Mouse (Mus musculus): ENCODE data around the gene Mxi1.

Gene Mxi1

DNA sequence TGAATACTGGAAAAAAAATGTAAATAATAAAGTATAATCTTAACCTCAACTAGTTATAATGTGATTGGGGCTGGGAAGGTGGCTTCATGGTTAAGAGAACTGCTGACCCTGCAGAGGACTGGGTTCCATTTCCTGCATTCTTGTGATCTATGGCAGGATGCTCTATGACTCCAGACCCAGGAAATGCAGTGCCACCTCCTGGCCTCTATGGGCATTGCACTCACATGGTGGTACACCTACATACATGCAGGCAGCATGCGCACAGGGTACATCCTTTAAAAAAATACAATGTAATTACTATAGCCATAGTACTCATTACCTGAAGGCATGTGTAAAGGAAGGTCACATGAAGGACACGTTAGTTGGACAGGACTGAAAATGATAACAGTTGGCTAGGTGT, 52.6 kb downstream of the Mxi1 start:
- peak; percentile 7 to 43 for DNase-seq (ENCODE audit: low read depth in 2 of 2, low spot score in 2 of 2)

DNA sequence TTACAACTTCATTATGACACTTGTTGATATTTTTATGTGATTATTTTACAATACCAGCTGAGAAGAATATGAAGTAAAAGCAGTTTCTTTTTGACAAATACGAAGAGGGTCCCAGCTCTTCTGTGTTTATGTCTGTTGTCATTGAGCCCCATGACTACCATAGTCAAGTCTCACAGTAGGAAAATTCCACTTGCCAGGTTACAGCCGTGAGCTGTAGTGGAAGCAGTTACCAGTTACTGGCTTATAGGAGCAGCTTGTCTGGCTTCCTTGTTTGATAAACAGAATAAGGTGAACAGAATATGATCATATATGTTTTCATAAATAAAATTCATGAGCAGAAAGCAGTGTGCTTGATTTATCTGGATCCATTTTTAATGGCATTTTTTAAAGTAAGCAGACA, 54.2 kb downstream of the Mxi1 start:
- DNase-seq (ENCODE audit: low read depth in 2 of 2, low spot score in 2 of 2) = no peak

DNA sequence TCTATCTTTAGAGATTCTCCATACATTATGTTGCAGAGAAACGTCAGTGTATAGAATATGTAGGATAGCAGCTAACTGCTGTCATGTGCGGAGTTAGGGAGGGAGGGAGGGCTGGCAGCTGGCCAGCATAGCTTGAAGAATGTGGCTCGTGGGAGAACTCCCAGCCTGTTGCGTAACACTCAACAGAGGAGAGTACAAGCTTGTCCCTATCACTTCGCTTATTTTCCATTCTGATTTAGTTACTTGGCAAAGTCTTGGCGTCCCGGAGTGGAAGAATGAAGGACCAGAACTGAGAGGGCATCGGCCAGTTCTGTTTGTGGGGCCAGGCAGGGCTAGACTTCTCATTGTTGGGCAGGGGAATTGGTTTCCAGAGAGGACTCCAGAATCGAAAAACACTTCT, 54.6 kb downstream of the Mxi1 start:
- DNase-seq (ENCODE audit: low read depth in 2 of 2, low spot score in 2 of 2) = no peak

DNA sequence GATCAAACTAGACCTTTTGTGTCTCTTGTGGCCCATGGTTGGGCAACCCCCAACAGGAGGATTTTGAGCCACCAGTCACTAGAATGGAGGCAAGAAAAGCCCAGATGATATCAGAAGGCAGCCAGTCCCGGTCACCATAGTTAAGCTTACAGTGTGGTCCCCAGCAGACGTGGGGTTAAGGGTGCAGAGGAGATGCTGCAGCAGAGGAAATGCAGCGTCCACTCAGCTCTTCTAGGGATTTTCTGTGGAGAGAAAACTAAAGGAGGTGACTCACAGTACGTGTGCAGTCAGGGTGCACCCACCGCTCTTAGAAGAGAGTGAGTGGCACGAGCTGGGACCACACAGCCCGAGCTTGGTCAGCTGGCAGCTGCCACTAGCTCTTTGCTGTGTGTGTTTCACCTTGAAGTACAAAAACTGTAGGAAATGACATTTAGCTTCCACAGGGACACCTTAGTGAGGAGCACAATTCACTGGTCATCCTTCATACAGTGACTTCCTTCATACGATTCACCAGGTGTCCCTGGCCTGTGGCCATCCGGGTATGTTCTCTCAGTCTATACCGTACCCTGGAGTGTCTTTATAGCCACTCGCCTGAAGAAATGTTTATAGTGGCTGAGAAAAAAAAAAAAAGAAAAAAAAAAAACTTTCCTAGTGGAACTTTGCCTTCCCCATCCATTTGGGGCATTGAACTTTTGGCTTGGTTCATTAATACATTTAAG, 55.9 kb downstream of the Mxi1 start:
- no peak for DNase-seq (ENCODE audit: low read depth in 2 of 2, low spot score in 2 of 2)

DNA sequence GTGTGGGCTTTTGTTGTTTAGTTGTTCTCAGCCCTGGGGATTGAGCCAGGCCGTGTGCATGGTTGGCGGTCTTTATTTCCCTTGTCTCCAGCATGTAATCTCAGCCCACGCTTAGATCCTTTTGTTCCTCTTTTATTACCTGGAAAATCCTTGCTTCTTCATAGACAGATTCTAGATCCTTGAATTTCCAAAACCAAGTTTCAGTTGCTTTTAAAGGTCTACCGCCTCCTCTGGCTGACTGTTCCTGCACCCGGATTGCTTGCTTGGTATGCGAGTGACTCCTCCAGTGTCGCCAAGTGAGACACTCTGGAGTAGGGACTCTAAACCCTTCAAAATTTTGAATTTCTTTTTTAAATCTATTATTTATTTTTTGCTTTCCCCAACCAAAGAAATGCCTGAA, 56.6 kb downstream of the Mxi1 start:
- DNase-seq (ENCODE audit: low read depth in 2 of 2, low spot score in 2 of 2) = no peak

DNA sequence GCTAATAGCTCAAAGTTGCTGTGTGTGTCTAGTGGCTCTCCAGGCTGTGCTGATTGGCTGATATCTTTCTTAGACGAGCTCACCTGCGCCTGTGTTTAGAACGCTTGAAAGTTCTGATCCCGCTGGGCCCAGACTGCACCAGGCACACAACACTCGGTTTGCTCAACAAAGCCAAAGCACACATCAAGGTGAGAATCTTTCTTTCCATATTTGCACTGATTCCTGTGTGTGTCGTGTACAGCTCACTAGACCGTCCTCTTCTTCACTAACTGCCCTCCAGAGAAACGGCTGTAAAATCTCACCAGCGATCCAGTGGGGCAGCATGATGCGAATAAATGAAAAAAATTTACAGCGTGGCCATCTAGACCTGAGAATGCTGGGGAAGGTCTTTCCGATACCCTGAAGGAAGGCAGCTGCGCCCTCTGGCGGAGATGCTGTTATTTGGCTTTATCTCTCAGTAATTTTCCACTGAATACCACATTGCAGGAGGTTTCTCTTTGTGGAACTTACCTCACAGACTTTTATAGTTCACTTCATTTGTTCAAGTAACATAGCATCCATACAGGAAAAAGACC, 59.2 kb downstream of the Mxi1 start:
- DNase-seq (ENCODE audit: low read depth in 2 of 2, low spot score in 2 of 2) = peak; percentile 52 to 70

DNA sequence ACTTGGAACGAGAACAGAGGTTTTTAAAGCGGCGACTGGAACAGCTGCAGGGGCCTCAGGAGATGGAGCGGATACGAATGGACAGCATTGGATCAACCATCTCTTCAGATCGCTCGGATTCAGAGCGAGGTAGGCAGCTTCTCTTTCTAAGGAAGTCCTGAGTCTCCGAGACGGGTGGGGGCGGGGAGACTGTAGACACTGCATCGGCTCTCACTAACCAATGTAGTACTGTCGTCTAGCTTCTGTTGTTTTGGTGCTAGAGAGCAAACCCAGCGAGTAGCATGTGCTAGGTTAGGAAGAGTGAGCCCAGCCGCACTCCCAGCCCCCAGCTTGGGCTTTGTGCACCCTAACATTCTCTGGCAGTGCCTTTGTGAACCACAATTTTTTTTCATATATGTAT, 59.9 kb downstream of the Mxi1 start:
- no peak for DNase-seq (ENCODE audit: low read depth in 2 of 2, low spot score in 2 of 2)

DNA sequence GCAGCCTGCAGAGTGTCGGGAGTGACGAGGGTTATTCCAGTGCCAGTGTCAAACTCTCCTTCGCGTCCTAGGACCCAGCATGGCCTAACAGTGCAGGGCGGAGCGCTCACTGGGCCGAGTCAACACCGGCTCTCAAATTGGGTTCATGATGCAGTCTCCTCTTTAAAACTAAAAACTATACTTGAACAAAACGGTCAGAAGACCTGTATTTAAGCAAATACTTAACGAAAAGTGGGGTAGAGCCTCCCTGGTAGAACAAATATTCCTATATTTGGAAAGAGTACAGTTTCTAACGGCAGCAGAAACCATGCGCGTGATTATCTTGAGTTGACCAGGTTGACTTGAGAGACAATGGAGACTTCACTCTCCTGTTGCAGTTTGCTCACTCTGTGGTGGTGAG, 61.3 kb downstream of the Mxi1 start, which contains the start of gene Gm10197:
Gm10197 (minus strand) TSS at position 101 of the 400 bp plus-strand sequence.
- no peak for DNase-seq (ENCODE audit: low read depth in 2 of 2, low spot score in 2 of 2)

DNA sequence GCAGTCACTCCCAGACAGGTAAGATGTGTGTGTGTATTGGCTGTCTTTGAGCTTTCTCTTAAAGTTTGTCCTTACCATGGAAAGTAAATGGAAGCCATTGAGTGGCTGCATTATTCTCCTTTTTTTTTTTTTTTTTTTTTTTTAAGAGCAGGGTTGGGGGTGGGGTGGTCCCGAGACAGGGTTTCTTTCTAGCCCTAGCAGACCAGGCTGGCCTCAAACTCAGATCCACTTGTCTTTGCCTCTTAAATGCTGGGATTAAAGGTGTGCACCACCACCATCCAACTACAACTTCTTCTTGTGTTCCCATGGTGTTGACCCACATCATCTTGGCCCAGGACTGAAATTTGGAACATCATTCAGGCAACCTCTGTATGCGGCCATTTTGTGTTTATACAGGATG, 63.3 kb downstream of the Mxi1 start:
- DNase-seq (ENCODE audit: low read depth in 2 of 2, low spot score in 2 of 2) = no peak

DNA sequence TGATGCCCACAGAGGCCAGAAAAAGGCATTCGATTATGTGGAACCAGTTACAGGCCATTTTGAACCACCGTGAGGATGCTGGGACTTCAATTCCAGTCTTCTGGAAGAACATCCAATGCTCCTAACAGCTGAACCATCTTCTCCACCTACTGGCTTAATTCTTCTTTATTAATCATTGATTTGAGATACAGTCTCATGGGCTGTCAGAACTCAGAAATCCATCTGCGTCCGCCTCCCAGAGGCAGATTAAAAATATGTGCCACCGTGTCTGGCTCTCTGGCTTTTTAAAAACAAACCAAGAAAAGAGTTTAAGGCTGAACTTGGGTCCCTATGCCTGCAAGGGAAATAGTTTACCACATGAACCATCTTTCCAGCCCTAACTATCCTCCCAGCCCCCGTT, 65.0 kb downstream of the Mxi1 start:
- no peak for DNase-seq (ENCODE audit: low read depth in 2 of 2, low spot score in 2 of 2)

DNA sequence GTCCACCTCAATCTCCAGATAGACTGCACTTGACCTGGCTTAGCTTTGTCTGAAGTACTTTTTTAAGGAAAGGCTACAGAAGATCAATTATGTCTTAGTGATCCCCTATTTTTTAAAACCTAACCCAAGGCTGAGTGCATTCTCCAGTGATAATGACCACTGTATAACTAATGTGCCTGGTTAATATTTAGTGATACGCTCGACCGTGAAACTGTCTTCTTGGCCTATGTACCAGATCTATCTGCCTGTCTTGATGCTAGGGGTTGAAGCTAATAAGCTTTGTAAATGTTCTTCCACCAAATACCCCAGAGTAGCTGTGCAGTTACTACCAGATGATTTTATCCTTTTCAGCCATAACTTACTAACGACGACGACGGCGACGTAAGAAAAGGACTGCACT, 65.5 kb downstream of the Mxi1 start:
- no peak for DNase-seq (ENCODE audit: low read depth in 2 of 2, low spot score in 2 of 2)

DNA sequence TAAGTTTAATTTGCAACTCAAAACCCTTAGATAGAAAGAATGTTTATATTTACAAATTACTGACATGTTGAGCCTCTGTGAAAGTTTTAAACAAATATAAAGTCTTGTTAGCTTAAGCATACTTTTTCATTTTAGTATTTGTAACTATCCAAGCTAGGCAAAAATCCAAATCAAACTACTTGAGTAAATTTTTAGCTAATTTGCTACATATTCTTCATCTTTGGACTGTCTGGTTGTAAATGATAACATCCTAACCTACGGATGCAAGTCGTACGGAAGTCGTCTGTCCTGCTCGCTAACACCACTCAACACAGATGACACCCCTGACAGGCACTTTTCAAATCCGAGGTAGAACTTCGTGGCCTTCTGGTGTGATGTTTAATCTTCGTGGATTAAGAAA, 67.3 kb downstream of the Mxi1 start:
- no peak for DNase-seq (ENCODE audit: low read depth in 2 of 2, low spot score in 2 of 2)

DNA sequence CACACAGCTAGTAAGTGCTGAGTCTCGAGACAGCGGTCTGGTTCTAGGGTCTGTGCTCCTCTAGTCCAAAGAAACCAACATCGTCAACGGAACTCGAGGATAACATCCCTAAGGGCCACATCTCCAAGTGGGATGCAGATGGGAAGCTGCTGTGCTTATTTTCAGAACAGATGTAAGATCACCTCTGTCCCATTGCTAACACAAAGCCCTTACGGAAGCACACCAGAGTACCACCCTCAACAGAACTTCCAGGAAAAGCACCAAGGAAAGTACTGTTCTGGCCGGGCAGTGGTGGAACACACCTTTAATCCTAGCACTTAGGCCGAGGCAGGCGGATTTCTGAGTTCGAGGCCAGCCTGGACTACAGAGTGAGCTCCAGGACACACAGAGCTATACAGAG, 68.1 kb downstream of the Mxi1 start:
- no peak for DNase-seq (ENCODE audit: low read depth in 2 of 2, low spot score in 2 of 2)

DNA sequence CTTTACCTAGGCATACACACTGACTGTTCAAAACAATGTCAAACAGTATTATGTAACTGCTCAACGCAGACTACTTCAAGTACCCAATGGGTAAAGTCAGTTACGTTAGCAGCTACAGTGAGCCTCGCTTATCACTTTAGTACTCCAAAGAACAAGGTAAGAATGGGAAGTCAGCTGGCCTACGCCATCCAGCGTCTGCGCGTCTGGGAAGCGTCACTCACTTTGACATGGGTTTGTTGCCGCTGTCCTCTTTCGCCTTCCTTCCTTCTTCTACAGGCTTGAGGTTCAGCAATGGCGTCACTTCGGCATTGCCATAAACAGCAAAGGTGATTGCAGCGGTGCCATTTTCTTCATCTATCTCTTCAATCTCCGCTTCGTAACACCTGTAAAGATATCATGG, 73.0 kb downstream of the Mxi1 start:
- no peak for DNase-seq (ENCODE audit: low read depth in 2 of 2, low spot score in 2 of 2)

DNA sequence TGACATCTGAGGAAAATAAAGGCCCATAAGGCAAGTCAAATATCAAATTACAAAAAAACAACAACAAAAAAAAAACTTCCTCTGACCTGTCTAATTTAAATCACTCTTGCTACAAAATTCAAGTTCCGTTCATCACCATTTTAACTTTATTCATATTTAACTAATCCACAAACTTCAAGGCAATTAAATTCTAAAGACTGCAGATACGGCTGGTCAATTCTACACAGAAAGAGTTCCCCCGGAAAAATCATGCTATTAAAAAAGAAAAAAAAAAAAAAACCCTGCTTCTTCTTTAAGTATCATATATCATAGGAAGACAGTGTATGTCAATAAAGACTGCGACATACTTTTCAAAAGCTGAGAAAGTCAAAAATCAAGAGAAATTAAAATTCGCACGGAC, 79.1 kb downstream of the Mxi1 start:
- no peak for DNase-seq (ENCODE audit: low read depth in 2 of 2, low spot score in 2 of 2)

DNA sequence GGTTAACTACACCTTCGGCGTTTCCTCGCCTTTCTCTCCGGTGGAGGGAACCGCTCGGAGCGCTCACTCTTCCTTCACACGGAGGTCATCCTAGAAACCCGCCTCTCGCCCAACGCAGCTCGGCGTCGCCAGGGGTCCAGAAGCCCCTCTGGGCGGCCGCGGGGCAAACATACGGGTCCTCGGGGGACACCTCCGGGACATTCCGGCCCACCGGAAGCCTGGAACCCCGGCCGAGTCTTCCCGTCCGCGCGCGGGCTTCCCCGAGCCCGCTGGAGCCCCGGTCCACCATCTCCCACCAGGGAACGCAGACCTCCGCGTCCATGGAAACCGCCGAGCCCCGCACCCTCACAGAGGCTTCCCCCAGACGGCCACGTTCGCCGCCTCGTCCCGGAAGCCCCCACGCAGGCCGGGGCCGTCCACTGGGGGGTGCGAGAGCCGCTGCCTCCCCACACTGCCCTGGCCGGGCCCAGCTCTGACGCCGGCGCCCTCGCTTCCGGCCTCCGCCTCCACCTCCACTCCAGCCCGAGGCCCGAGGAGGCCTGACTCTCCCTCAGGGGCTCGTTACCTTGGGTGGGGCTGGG, 79.6 kb downstream of the Mxi1 start:
- peak; percentile 65 for DNase-seq (ENCODE audit: low read depth in 2 of 2, low spot score in 2 of 2)

DNA sequence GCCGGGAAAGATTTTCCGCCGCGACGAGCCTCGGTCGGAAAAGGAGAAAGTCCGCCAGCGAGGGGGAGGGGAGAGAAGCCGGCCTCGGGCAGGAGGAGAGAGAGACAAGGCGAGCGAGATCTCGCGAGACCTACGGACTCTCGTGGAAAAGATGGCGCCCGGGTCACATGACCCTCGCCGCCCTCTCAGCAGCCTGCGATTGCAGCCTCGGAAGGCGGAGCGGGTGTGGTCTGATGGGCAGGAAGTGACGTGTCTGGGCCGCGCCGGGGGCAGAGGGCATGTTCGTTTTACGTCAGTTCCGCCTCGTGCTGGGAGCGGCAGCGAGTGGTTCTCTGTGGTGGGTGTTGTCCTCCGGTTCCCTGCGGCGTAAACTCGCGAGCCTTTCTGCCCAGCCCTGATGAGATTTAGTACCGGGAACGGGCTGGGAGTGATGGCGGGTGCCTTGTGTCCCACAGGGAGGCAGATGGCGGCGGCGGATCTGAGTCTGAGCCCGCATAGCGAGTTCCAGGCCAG, 80.2 kb downstream of the Mxi1 start, which contains the start of gene Smndc1:
Smndc1 (minus strand) TSS at position 84 of the 513 bp plus-strand sequence.
- DNase-seq (ENCODE audit: low read depth in 2 of 2, low spot score in 2 of 2) = peak; percentile 99

DNA sequence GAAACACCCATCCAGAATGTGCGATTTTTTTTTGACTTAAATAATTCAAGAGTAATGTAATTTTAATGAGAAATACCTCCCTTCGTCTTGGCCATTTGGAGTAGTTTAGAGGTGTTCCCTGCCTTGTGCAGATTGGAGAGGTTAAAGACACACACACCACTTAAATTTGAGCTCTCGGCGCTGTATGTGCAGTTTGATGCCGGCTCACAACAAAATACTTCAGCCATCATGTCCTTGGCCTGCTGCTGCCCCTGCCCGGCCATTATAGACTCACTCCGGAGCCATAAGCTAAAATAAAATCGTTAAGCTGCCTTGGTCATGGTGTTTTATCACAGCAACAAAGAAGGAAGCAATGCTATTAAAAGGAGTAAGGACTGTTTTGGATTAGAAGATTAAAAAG, 81.1 kb downstream of the Mxi1 start:
- DNase-seq (ENCODE audit: low read depth in 2 of 2, low spot score in 2 of 2) = no peak

DNA sequence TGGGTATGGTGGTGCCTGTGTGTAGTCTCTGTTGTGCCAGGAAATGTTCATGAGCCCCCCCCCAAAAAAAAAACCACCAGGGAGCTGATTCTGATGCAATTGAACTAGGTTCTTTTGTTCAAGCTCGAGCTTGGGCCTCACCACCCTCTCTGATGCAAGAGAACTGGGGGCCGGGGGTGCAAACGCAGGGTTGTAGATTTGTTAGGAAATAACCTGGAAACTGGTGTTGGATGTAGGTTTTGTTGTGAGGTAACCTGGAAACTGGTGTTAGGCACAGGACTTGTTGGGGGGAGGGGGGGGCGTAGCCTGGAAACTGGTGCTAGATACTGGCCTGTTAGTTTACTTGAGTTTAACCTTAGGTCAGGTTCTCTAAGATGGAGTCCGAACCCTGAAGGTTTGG, 81.5 kb downstream of the Mxi1 start:
- no peak for DNase-seq (ENCODE audit: low read depth in 2 of 2, low spot score in 2 of 2)

DNA sequence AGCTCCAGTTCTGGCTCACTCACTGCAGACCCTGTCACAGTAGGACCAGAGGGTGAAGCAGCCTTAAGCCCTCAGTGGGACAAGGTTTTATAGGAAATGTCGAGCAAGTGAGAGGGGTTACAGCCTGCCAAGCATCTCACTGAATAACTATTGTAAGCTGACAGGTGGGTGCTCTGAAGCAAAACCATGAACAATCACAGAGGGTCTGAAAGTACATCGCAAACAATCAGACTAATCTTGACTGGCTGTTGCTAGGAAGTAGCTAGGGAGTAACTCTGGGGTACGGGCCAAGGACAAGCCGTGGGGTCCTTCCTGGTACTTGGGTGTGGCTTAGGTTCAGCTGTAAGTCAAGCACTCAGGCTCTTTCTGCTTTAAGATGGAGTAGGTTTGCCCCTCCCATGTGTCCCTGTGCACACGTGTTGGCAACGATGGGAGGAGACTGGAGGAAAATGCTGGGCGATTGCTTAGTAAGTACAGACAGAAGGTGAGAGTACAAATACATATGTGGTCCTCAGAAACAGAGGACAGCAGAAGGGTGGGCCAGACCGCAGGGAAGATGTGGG, 82.5 kb downstream of the Mxi1 start:
- no peak for DNase-seq (ENCODE audit: low read depth in 2 of 2, low spot score in 2 of 2)

DNA sequence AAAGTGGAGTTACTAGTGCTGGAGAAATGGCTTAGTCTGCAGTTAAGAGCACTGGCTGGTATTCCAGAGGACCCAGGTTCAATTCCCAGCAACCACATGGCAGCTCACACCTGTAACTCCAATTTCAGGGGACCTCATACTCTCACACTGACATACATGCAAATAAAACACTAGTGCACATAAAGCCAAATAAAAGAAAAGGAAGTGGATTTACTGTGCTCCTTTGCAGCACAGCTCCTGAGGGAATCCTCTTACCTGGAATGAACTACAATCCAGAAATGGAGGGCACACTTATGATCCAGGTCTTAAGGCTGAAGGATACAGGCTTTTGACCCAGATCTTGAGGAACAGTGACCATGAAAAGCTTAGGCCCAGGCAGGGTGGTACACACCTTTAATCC, 83.3 kb downstream of the Mxi1 start:
- no peak for DNase-seq (ENCODE audit: low read depth in 2 of 2, low spot score in 2 of 2)

DNA sequence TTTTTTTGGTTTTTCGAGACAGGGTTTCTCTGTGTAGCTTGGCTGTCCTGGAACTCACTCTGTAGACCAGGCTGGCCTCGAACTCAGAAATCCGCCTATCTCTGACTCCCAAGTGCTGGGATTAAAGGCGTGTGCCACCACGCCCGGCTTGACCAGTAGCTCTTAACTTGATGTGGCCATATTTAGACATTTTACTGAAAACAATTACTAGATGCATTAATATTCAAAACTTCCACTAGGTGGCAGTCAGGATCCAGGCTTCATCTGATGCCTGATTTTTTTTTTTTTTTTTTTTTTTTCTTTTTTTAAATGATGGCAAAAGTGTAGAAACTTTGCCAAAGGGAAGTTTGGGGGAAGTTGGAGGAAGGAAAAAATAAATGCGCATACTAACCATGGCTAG, 84.2 kb downstream of the Mxi1 start:
- DNase-seq (ENCODE audit: low read depth in 2 of 2, low spot score in 2 of 2) = peak in 1 of 2 experiments; percentile 54

Data from CD8-positive naive resting alpha-beta T cell, adult 2 months (primary cell).